In genomic region chr8:117265079-117265478, GRCm38 (mm10) we compare ENCODE assay signal across 22 mouse cellular contexts.
"Had no signal": no experiment of that assay in that cellular context is flagged by ENCODE, and none has a peak within 500 bp of the region (broad histone marks: within the 10 kb centered on the region; RNA-seq: fewer than 3 reads in every experiment).

No protein-coding gene starts in this region.

- H3K9me3 ChIP-seq: liver, embryonic 13.5 days; megakaryocyte, embryonic 14.5 days; midbrain, embryonic 10.5 days; midbrain, embryonic 13.5 days; neural tube, embryonic 13.5 days had no signal

- H3K9ac ChIP-seq: liver, embryonic 13.5 days; lung, embryonic 14.5 days; midbrain, embryonic 13.5 days; neural tube, embryonic 13.5 days had no signal

- H3K27me3 ChIP-seq: liver, embryonic 13.5 days; megakaryocyte, embryonic 14.5 days; midbrain, embryonic 13.5 days; neural tube, embryonic 13.5 days had no signal

- H3K4me3 ChIP-seq: left cerebral cortex, adult 2 months; liver, embryonic 13.5 days; megakaryocyte, embryonic 14.5 days; midbrain, embryonic 10.5 days; midbrain, embryonic 13.5 days; myocyte; neural tube, embryonic 13.5 days had no signal

- H3K36me3 ChIP-seq: midbrain, embryonic 13.5 days; neural tube, embryonic 13.5 days had no signal

- H3K27ac ChIP-seq: hindbrain, postnatal 0 days; left cerebral cortex, adult 2 months; liver, embryonic 13.5 days; midbrain, embryonic 10.5 days; midbrain, embryonic 13.5 days; neural tube, embryonic 13.5 days had no signal

- ATAC-seq: hindbrain, postnatal 0 days; inflammation-experienced regulatory T-cells, adult 6 months; midbrain, embryonic 13.5 days; midbrain, embryonic 16.5 days had no signal

- H3K4me2 ChIP-seq: liver, embryonic 13.5 days; lung, embryonic 14.5 days; midbrain, embryonic 13.5 days; neural tube, embryonic 13.5 days had no signal

- DNase-seq: kidney, adult 2 months; kidney, postnatal 10 days; kidney, postnatal 36 days; layer of hippocampus, postnatal 36 days; liver, embryonic 13.5 days; lung, embryonic 14.5 days; lung, postnatal 10 days; lung, postnatal 36 days; retina, postnatal 1 day; right cerebral cortex, postnatal 25 days; spleen, adult 18-20 months; thymus, adult 2 months; thymus, postnatal 14 days had no signal
